Mouse (Mus musculus) kidney, embryonic 16.5 days (tissue): ENCODE measurements around the gene Osbpl9. TPM values are rescaled to one million over a fixed set of nuclear protein-coding genes. Genes with fewer than 3 reads are reported as not detected.

Experiments
- ATAC-seq: fragments of 200-750 bp; cut with Nextera tagmentation; 2 replicates; pipeline ENCODE4 v1.8.0; 2017; ENCODE audit warnings: moderate TSS enrichment; ENCODE audit not compliant: low FRiP score, low TSS enrichment
- H3K27ac ChIP-seq: fragments of 300-500 bp; sonication (generic); 2 replicates; pipeline ENCODE4 v1.5.1; 2014; ENCODE audit warnings: low read length
- H3K27me3 ChIP-seq: fragments of 300-500 bp; sonication (generic); 2 replicates; pipeline ENCODE4 v1.6.1; 2014; ENCODE audit warnings: low read length, control low read depth, mixed read lengths; ENCODE audit not compliant: insufficient read depth
- H3K36me3 ChIP-seq: fragments of 300-500 bp; sonication (generic); 2 replicates; pipeline ENCODE4 v1.6.1; 2014; ENCODE audit warnings: low read length, control low read depth, mixed read lengths; ENCODE audit not compliant: insufficient read depth
- H3K4me1 ChIP-seq: fragments of 300-500 bp; sonication (generic); 2 replicates; pipeline ENCODE4 v1.6.1; 2014; ENCODE audit warnings: low read length, control low read depth, mixed read lengths; ENCODE audit not compliant: insufficient read depth
- H3K4me2 ChIP-seq: fragments of 300-500 bp; sonication (generic); replicated peaks from 2 replicates; pipeline ENCODE4 v1.6.1; 2014; ENCODE audit warnings: low read depth, low read length
- H3K4me3 ChIP-seq: fragments of 300-500 bp; sonication (generic); 2 replicates; pipeline ENCODE4 v1.5.1; 2014; ENCODE audit warnings: mild to moderate bottlenecking, low read length
- H3K9ac ChIP-seq: fragments of 300-500 bp; sonication (generic); replicated peaks from 2 replicates; pipeline ENCODE4 v1.6.1; 2014; ENCODE audit warnings: low read length
- H3K9me3 ChIP-seq: fragments of 300-500 bp; sonication (generic); 2 replicates; pipeline ENCODE4 v1.6.1; 2016; ENCODE audit warnings: low read length, control low read depth
- WGBS: fragments of 180-500 bp; shearing (Covaris S2); extraction: QIAGEN DNeasy Blood & Tissue Kit; methylation state at CpG from one replicate; pipeline ENCODE4 v1.1.7; 2014; 5-methylcytosine and 5-hydroxymethylcytosine counted together
- polyA plus RNA-seq: library from polyadenylated mRNA; unstranded; fragments of >200 nt; fragmentation: Nextera tagmentation; extraction: Ambion mirVana; gene quantifications from 2 replicates; pipeline ENCODE4 v1.2.1, GENCODE M21; 2015

The Osbpl9 gene
- polyA plus RNA-seq, 1 experiment from 2014 or later: 77.6 TPM

DNA sequence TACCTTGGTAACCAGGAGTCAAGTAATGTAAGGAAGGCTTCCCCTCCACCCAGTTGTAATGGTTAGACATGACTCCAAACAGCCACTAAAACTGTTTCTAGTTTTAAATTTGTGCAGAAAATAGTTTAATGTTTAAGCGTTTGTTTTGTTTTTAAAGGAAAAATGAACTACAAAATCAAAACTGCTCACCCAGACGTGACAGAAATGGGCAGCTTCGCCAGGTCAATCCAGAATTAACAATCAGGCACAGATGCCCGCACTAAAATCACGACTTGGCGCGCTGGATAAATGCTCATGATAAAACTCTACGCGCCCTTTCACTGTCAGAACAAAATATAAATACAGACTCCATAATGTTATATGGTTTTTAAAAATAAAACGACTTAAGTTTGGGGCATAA lies 92.4 kb downstream of the Osbpl9 start:
- WGBS: 83% methylated on average over 10 of the region's 10 CpGs
- Histone ChIP-seq H3K27ac (no peak overlapping the region), H3K4me3 (no peak overlapping the region), H3K4me2 (no peak overlapping the region), H3K9me3 (no peaks in the 10 kb centered on the region), H3K4me1 (no peaks in the 10 kb centered on the region), H3K27me3 (no peaks in the 10 kb centered on the region), H3K9ac (no peak overlapping the region), H3K36me3 (no peaks in the 10 kb centered on the region)
- ATAC-seq: no peak

DNA sequence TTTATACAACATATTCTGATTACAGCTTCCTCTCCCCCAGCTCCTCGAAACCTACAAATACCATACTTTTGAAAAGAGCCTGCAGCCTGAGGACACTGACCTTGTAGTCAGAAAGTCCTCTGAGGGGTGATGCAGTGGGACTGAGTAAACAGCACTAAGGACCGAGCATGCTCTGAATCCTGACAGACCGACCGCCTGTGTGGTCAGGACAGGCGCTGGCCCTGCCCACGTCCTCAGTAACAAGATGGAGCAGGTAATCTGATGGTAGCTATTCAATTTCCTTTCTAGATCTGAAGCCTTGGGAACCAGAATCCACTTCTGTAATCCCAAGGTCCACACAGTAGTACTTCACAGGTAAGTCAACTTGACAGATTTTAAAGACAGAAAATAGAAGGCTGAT lies 93.1 kb downstream of the Osbpl9 start:
- ATAC-seq: no peak
- no peak overlapping the region for H3K4me2 ChIP-seq
- H3K9ac ChIP-seq: no peak overlapping the region
- WGBS: 84% methylated on average over 6 of the region's 6 CpGs
- H3K4me3 ChIP-seq: no peak overlapping the region
- H3K9me3 ChIP-seq: no peaks in the 10 kb centered on the region
- H3K4me1 ChIP-seq: no peaks in the 10 kb centered on the region
- H3K27ac ChIP-seq: no peak overlapping the region
- H3K36me3 ChIP-seq: no peaks in the 10 kb centered on the region
- H3K27me3 ChIP-seq: no peaks in the 10 kb centered on the region

DNA sequence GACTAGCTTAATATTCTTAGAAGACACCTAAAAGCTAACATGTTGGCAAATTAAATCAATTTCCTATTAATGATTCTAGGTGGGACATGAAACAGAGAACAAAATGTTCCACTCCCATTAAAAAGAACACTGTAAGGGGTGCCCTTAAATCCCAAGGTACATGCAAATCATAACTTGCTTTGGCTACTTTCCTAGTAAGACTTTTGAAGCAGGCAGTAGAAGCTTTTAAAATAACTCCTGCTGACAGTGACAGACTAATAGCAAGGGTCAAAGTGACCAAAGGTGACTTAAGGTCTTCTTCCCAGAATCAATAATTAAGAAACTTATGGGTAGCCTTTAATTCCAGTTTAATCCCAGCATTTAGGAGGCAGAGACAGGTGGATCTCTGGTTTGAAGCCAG lies 95.5 kb downstream of the Osbpl9 start:
- no peak for ATAC-seq
- no peak overlapping the region for H3K27ac ChIP-seq
- H3K27me3 ChIP-seq: no peaks in the 10 kb centered on the region
- no peak overlapping the region for H3K4me3 ChIP-seq
- H3K36me3 ChIP-seq: 0 out of 2 replicates have a peak, but pooled peaks cover under 1% of the 10 kb centered on the region
- H3K9me3 ChIP-seq: no peaks in the 10 kb centered on the region
- H3K9ac ChIP-seq: no peak overlapping the region
- no peak overlapping the region for H3K4me2 ChIP-seq
- H3K4me1 ChIP-seq: no peaks in the 10 kb centered on the region; the same call in 1 of the 2 replicates

DNA sequence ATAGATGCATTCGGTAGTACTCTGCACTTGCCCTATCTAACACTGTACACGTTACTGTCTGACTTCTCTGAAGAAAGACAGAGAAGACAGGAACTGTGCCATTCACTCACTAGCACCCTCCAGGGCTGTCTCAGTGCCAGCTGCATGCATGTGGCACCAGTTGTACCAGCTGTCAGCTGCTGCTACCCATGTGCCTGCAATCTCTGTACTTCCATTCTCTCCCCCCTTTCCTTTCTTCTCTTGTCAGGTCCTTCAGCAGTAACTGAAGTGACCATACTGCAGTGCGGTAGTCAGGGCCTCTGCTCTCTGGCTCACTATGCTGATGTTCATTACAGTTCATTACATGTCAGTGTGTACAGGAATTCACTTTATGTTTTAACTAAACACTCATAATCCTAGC lies 96.0 kb downstream of the Osbpl9 start:
- H3K27me3 ChIP-seq: no peaks in the 10 kb centered on the region
- no peak overlapping the region for H3K4me3 ChIP-seq
- no peak overlapping the region for H3K27ac ChIP-seq
- no peak for ATAC-seq
- no peak overlapping the region for H3K9ac ChIP-seq
- peaks cover 5% of the 10 kb centered on the region; the same call in 1 of the 2 replicates for H3K36me3 ChIP-seq
- H3K9me3 ChIP-seq: no peaks in the 10 kb centered on the region
- H3K4me1 ChIP-seq: no peaks in the 10 kb centered on the region; the same call in 1 of the 2 replicates
- WGBS: 81% methylated on average over 3 of the region's 3 CpGs
- H3K4me2 ChIP-seq: no peak overlapping the region

DNA sequence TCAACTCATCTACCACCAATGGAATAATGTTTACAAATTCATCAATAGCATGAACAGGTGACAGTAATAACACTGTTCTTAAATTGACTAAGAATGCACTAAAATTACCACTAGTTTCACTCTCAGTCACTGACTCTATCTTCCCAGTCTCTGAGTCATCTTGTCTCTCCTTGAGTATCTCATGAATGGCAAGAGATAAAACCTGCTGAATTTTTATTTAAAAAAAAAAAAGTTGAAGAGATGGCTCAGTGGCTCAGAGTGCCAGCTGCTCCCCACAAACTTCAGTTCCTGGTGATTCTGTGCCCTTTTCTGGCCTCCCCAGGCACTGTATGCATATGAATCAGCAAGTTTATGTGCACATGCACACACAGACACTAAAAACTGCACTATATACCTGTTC lies 96.8 kb downstream of the Osbpl9 start:
- no peak overlapping the region for H3K4me2 ChIP-seq
- no peaks in the 10 kb centered on the region; the same call in 1 of the 2 replicates for H3K4me1 ChIP-seq
- no peak overlapping the region for H3K27ac ChIP-seq
- H3K27me3 ChIP-seq: no peaks in the 10 kb centered on the region
- ATAC-seq: no peak
- H3K4me3 ChIP-seq: no peak overlapping the region
- H3K36me3 ChIP-seq: peaks cover 9% of the 10 kb centered on the region; the same call in 1 of the 2 replicates
- H3K9ac ChIP-seq: no peak overlapping the region
- no peaks in the 10 kb centered on the region for H3K9me3 ChIP-seq

DNA sequence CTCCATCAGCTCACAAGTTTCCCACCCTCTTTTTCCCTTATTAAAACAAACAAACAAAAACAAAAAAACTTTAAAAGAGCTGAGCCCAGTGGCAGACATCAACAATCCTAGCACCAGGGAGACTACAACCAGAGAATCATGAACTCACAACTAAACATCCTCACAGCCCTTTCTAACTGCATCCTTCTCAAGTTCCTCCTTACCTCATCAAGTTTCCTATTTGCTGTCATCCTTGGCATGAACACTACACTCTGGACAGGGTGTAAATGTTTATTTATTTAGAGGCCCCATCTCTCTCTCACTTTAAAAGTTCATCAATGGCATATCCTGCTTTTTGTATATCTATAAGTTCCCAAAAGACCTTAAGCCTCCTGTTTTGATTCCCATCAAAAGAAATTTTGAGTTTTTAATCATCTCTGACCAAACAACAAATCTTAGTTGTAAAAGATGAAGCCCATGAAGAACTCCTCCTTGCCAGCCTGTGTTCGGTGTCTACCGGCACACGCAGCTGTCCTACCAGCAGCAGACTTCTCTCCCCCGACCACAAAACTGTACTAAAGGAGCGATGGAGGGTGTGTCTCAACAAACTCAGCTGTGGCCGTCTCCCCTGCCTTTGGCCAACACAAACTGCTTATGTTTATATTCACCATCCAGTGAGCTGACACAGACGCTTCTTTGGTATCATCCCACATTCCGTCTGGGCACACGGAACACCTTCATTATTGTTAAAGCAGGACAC lies 98.8 kb downstream of the Osbpl9 start:
- Histone ChIP-seq H3K4me1 (no peaks in the 10 kb centered on the region; the same call in 1 of the 2 replicates), H3K27me3 (no peaks in the 10 kb centered on the region), H3K4me2 (no peak overlapping the region), H3K27ac (no peak overlapping the region), H3K4me3 (no peak overlapping the region), H3K9me3 (no peaks in the 10 kb centered on the region), H3K9ac (no peak overlapping the region), H3K36me3 (peaks cover 10% of the 10 kb centered on the region; the same call in 1 of the 2 replicates)
- WGBS: 41% methylated on average over 9 of the region's 9 CpGs
- peak; percentile 57; the same call in 1 of the 2 replicates for ATAC-seq

DNA sequence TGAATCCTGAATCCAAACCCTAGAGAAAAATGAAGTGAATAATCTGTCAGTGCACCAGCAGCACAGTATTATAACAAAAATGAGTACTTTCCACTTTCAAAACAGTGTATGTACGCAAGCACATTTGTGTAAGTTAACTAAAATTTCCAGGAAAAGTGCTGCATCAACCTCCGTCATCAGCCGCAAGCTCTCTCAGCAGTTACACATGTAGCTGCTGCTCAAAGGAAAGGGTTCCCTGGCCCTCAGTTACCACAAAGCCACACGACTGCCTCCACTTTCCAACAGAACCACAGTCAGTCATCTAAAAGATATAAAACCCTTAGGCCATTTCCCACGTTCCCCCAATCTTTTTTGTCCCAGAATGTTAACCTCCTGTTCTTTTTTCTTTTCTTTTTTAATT lies 99.5 kb downstream of the Osbpl9 start:
- no peak overlapping the region for H3K9ac ChIP-seq

DNA sequence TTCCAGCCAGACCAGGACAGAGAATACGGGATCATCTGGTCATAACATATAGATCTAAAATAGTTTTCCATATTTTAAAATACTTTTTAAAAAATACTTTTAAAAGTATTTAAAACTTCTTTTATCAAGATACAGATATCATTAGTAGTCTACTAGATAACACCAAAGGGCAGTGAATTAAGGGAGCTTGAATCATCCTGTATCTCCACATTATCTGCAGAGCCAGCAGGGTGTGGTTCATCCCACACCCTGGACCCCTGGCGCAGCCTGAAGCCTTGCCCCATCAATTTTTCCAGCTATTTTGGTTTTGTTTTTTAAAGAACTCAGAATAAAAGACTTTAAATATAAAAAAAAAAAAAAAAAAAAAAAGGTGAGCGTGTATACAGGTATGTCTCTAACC lies 103.2 kb downstream of the Osbpl9 start:
- Histone ChIP-seq H3K9me3 (no peaks in the 10 kb centered on the region), H3K27me3 (no peaks in the 10 kb centered on the region), H3K4me3 (no peak overlapping the region), H3K4me1 (no peaks in the 10 kb centered on the region; the same call in 1 of the 2 replicates), H3K9ac (no peak overlapping the region), H3K27ac (no peak overlapping the region), H3K4me2 (no peak overlapping the region), H3K36me3 (peaks cover 10% of the 10 kb centered on the region; the same call in 1 of the 2 replicates)
- no peak for ATAC-seq
- WGBS: 97% methylated on average over 3 of the region's 3 CpGs

More for the DNA sequence above, 99.5 kb downstream of the Osbpl9 start:
- Histone ChIP-seq H3K27ac (no peak overlapping the region), H3K4me3 (no peak overlapping the region), H3K27me3 (no peaks in the 10 kb centered on the region), H3K4me1 (no peaks in the 10 kb centered on the region; the same call in 1 of the 2 replicates), H3K36me3 (peaks cover 10% of the 10 kb centered on the region; the same call in 1 of the 2 replicates), H3K4me2 (no peak overlapping the region), H3K9me3 (no peaks in the 10 kb centered on the region)
- WGBS: 83% methylated on average over 5 of the region's 5 CpGs
- ATAC-seq: no peak

DNA sequence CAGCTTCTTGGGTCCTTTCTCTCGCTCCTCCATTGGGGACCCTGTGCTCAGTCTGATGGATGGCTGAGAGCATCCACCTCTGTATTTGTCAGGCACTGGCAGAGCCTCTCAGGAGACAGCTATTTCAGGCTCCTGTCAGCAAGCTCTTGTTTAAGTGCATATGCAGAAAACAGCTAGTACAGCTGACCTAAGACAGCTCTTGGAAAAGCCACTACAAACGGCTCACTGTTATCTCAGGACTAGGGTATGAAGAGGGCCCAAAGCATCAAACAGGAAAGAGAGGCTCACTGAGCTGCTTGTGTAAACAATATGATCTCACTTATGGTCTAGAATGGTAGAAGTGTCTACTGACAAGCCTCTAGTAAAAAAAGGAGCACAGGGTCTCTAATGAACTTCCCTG lies 107.8 kb downstream of the Osbpl9 start:
- Histone ChIP-seq H3K36me3 (no peaks in the 10 kb centered on the region), H3K9ac (no peak overlapping the region), H3K4me2 (no peak overlapping the region), H3K27me3 (no peaks in the 10 kb centered on the region), H3K4me1 (no peaks in the 10 kb centered on the region), H3K4me3 (no peak overlapping the region), H3K9me3 (no peaks in the 10 kb centered on the region), H3K27ac (no peak overlapping the region)
- no peak for ATAC-seq
- 62% methylated on average over 2 of the region's 2 CpGs for WGBS

DNA sequence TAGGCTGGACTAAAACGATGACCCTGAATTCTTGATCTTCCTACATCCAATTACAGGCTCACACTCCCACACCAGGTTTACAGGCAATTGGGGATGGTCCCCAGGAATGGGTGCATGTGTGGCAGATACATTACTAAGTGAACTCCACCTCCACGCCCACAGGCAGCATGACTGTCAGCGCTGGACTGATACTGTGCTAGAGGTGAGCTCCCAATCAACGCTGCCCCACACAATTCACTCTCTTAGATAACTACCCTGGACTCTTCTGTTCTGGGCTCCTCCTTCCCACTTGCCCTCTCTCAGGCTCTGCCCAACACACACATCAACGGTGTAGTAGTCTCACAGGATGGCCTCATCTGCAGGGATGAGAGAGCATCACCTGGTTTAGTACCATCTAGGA lies 109.7 kb downstream of the Osbpl9 start:
- Histone ChIP-seq H3K9me3 (no peaks in the 10 kb centered on the region), H3K27ac (no peak overlapping the region), H3K4me2 (no peak overlapping the region), H3K27me3 (no peaks in the 10 kb centered on the region), H3K36me3 (no peaks in the 10 kb centered on the region), H3K9ac (no peak overlapping the region), H3K4me1 (no peaks in the 10 kb centered on the region), H3K4me3 (no peak overlapping the region)
- ATAC-seq: no peak
- 83% methylated on average over 5 of the region's 5 CpGs for WGBS
